Mouse (Mus musculus) MEL (cell line): ENCODE data around the gene Dgkg.

Source experiments
- CHD2 ChIP-seq: IDR thresholded peaks from 2 replicates; pipeline ENCODE4 v1.6.1; 2011; ENCODE audit warnings: low read length, improper control_type of control experiment
- CTCF ChIP-seq, 3 experiments: IDR thresholded peaks in 2 of 3; conservative IDR thresholded peaks in 1 of 3; 2 replicates each; pipeline ENCODE4 v1.5.1; 2011 to 2012; ENCODE audit warnings: low read length in 3 of 3, low read depth in 2 of 3, mild to moderate bottlenecking in 2 of 3, improper control_type of control experiment in 1 of 3, inconsistent platforms in 1 of 3, mixed read lengths in 1 of 3, moderate library complexity in 1 of 3; ENCODE audit not compliant: control insufficient read depth in 1 of 3, insufficient read depth in 1 of 3, poor library complexity in 1 of 3, severe bottlenecking in 1 of 3
- POLR2A ChIP-seq, 2 experiments: IDR thresholded peaks; 2 replicates each; pipeline ENCODE4 v1.6.1; 2011 to 2012; ENCODE audit warnings: low read length in 2 of 2, mild to moderate bottlenecking in 2 of 2, control low read depth in 1 of 2, improper control_type of control experiment in 1 of 2, low read depth in 1 of 2, moderate library complexity in 1 of 2; ENCODE audit not compliant: control insufficient read depth in 1 of 2, insufficient read depth in 1 of 2, poor library complexity in 1 of 2
- POLR2AphosphoS2 ChIP-seq: IDR thresholded peaks from 2 replicates; pipeline ENCODE4 v1.6.1; 2011; ENCODE audit warnings: low read length, improper control_type of control experiment

DNA sequence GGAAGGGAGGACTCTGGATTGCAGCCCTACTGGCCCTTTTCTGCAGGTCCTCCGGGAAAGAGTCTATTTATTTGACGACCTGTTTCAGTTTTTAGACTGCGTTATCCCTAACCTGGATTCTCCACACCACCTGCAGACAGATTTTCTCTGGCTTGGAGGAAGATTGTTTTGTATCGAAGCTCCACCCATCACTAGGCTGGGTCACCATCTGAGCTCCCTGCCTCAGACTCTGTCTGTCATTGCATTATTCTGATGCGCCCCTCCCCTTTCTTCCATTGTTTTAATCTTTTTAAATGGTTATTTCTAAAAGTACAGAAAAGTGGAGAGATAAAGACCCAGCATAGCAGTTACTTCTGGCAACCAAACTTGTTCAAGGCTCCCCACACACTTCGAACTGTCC is 151.4 kb downstream of the Dgkg start:
- TF ChIP-seq POLR2A (IDR thresholded peaks at IDR 0.05; ENCODE audit: control insufficient read depth in 1 of 2, insufficient read depth in 1 of 2, low read depth in 1 of 2, low read length in 2 of 2, poor library complexity in 1 of 2) (no peak), CTCF (IDR thresholded peaks at IDR 0.05 in 2 of 3, conservative IDR thresholded peaks at IDR 0.05 in 1 of 3; ENCODE audit: control insufficient read depth in 1 of 3, insufficient read depth in 1 of 3, low read depth in 2 of 3, low read length in 3 of 3, poor library complexity in 1 of 3, severe bottlenecking in 1 of 3) (no peak), POLR2AphosphoS2 (no peak), CHD2 (no peak)
